Mouse (Mus musculus) CD4-positive helper T cell, adult 2 months (primary cell): ENCODE results near the gene Pcgf2.
"Not testable (repeated sequence)": the region's sequence is repeated elsewhere in the genome, so short reads cannot be mapped to it uniquely, and the experiment has no call there.

Experiments
- DNase-seq: peaks from one replicate; pipeline ENCODE4 v3.0.0-alpha.2; 2012; ENCODE audit warnings: low read depth, missing footprints, low spot score

The Pcgf2 gene

GRCm38 (mm10) chr11:97717369-97718280 lies 17.3 kb upstream of the Pcgf2 start:
- no peak for DNase-seq

GRCm38 (mm10) chr11:97716021-97716420 lies 15.7 kb upstream of the Pcgf2 start:
- no peak for DNase-seq

- DNase-seq: no peak
Observed at GRCm38 (mm10) chr11:97714784-97715760, 14.8 kb upstream of the Pcgf2 start.

GRCm38 (mm10) chr11:97714356-97714755 lies 14.1 kb upstream of the Pcgf2 start:
- no peak for DNase-seq

GRCm38 (mm10) chr11:97713896-97714295 lies 13.6 kb upstream of the Pcgf2 start:
- DNase-seq: no peak

GRCm38 (mm10) chr11:97712286-97712685 lies 12.0 kb upstream of the Pcgf2 start:
- DNase-seq: no peak

GRCm38 (mm10) chr11:97711200-97711900 lies 11.1 kb upstream of the Pcgf2 start:
- DNase-seq: no peak

GRCm38 (mm10) chr11:97710067-97710466 lies 9.8 kb upstream of the Pcgf2 start:
- not testable (repeated sequence) for DNase-seq

- peak; percentile 99 for DNase-seq
Observed at GRCm38 (mm10) chr11:97703039-97703826, 2.9 kb upstream of the Pcgf2 start, which contains the start of gene Psmb3. Gene Psmb3, plus strand, starts transcription at chr11:97703399.

- DNase-seq: peak; percentile 92
Observed at GRCm38 (mm10) chr11:97702393-97702745, 2.1 kb upstream of the Pcgf2 start.

- DNase-seq: no peak
Observed at GRCm38 (mm10) chr11:97701581-97702392, 1.5 kb upstream of the Pcgf2 start.

- DNase-seq: no peak
Observed at GRCm38 (mm10) chr11:97700746-97701580, 666 bp upstream of the Pcgf2 start.

GRCm38 (mm10) chr11:97699626-97700002 lies 683 bp downstream of the Pcgf2 start:
- DNase-seq: peak; percentile 51

- DNase-seq: peak; percentile 45
Observed at GRCm38 (mm10) chr11:97698741-97699611, 1.3 kb downstream of the Pcgf2 start.

- no peak for DNase-seq
Observed at GRCm38 (mm10) chr11:97697891-97698529, 2.3 kb downstream of the Pcgf2 start.

GRCm38 (mm10) chr11:97697199-97697890 lies 3.0 kb downstream of the Pcgf2 start:
- DNase-seq: no peak

- DNase-seq: no peak
Observed at GRCm38 (mm10) chr11:97696669-97697068, 3.6 kb downstream of the Pcgf2 start.
